Mouse (Mus musculus) limb, embryonic 14.5 days (tissue): Measurements from ENCODE around the gene Hoxb6. TPM values are rescaled to one million over a fixed set of nuclear protein-coding genes. Genes with fewer than 3 reads are reported as not detected.
A peak's percentile ranks its signal among the peaks of the same experiment; 100 is the strongest.

Experiments
- ATAC-seq: fragments of 200-750 bp; cut with Nextera tagmentation; 2 replicates; pipeline ENCODE4 v1.8.0; 2017; ENCODE audit warnings: low read depth, moderate number of reproducible peaks, moderate TSS enrichment; ENCODE audit not compliant: low FRiP score
- DNase-seq: peaks from one replicate; pipeline ENCODE4 v3.0.0-alpha.2; 2015; ENCODE audit warnings: low spot score
- H3K27ac ChIP-seq: fragments of 300-500 bp; sonication (generic); replicated peaks from 2 replicates; pipeline ENCODE4 v1.5.1; 2014; ENCODE audit warnings: low read depth, mild to moderate bottlenecking, low read length, moderate library complexity, mixed read lengths
- H3K27me3 ChIP-seq: fragments of 300-500 bp; sonication (generic); 2 replicates; pipeline ENCODE4 v1.6.1; 2014; ENCODE audit warnings: low read length, mixed read lengths; ENCODE audit not compliant: control insufficient read depth, insufficient read depth
- H3K36me3 ChIP-seq: fragments of 300-500 bp; sonication (generic); 2 replicates; pipeline ENCODE4 v1.6.1; 2014; ENCODE audit warnings: mild to moderate bottlenecking, low read length, moderate library complexity, mixed read lengths; ENCODE audit not compliant: control insufficient read depth, insufficient read depth
- H3K4me1 ChIP-seq: fragments of 300-500 bp; sonication (generic); 2 replicates; pipeline ENCODE4 v1.6.1; 2014; ENCODE audit warnings: antibody characterized with exemption, low read length, mixed read lengths; ENCODE audit not compliant: control insufficient read depth, insufficient read depth
- H3K4me2 ChIP-seq: fragments of 300-500 bp; sonication (generic); replicated peaks from 2 replicates; pipeline ENCODE4 v1.6.1; 2014; ENCODE audit warnings: low read depth, mild to moderate bottlenecking, low read length, moderate library complexity; ENCODE audit not compliant: severe bottlenecking
- H3K4me3 ChIP-seq: fragments of 300-500 bp; sonication (generic); replicated peaks from 2 replicates; pipeline ENCODE4 v1.5.1; 2014; ENCODE audit warnings: low read length
- H3K9ac ChIP-seq: fragments of 300-500 bp; sonication (generic); 2 replicates; pipeline ENCODE4 v1.6.1; 2014; ENCODE audit warnings: mild to moderate bottlenecking, low read depth, low read length, moderate library complexity; ENCODE audit not compliant: severe bottlenecking
- H3K9me3 ChIP-seq: fragments of 300-500 bp; sonication (generic); 2 replicates; pipeline ENCODE4 v1.6.1; 2016; ENCODE audit warnings: low read length; ENCODE audit not compliant: control insufficient read depth
- POLR2A ChIP-seq: fragments of 200-500 bp; IDR thresholded peaks from 2 replicates; pipeline ENCODE4 v1.8.0; 2012; ENCODE audit warnings: inconsistent platforms, mild to moderate bottlenecking, moderate library complexity, borderline replicate concordance; ENCODE audit not compliant: insufficient read depth, insufficient read length; ENCODE audit errors: extremely low read depth
- WGBS: fragments of 180-500 bp; shearing (Covaris S2); extraction: QIAGEN DNeasy Blood & Tissue Kit; methylation state at CpG from one replicate; pipeline ENCODE4 v1.1.7; 2014; 5-methylcytosine and 5-hydroxymethylcytosine counted together
- polyA plus RNA-seq, 2 experiments: library from polyadenylated mRNA; depleted of rRNA in 1 of 2; stranded (reverse) in 1 of 2; unstranded in 1 of 2; fragments of >200 nt; fragmentation: Nextera tagmentation in 1 of 2; extraction: Ambion mirVana in 1 of 2; gene quantifications; 2 replicates each; pipeline versions ENCODE4 v1.2.1 to v1.2.3; 2012 to 2014

Hoxb6 gene
- polyA plus RNA-seq, 2 experiments = 0.61 to 2.8 TPM

- no peak for TF ChIP-seq POLR2A
- no peak for DNase-seq
- no peak overlapping the region for H3K9ac ChIP-seq
- no peak overlapping the region for H3K27ac ChIP-seq
- H3K9me3 ChIP-seq = no peaks in the 10 kb centered on the region
- peaks cover 4% of the 10 kb centered on the region; the same call in 1 of the 2 replicates for H3K4me1 ChIP-seq
- no peak overlapping the region for H3K4me2 ChIP-seq
- 2% methylated on average over 18 of the region's 18 CpGs for WGBS
- H3K36me3 ChIP-seq = no peaks in the 10 kb centered on the region
- no peak overlapping the region for H3K4me3 ChIP-seq
- no peak for ATAC-seq
- peaks cover 98% of the 10 kb centered on the region for H3K27me3 ChIP-seq
Measured at GRCm38 (mm10) chr11:96281396-96281795, 10.9 kb upstream of the Hoxb6 start.

GRCm38 (mm10) chr11:96281855-96282570, 10.3 kb upstream of the Hoxb6 start, which contains the start of gene Hoxb8:
Gene Hoxb8, plus strand, starts transcription at chr11:96281905.
- Histone ChIP-seq H3K4me3 (no peak within 1 kb of the TSS), H3K9ac (no peak within 1 kb of the TSS), H3K27me3 (peaks cover 98% of the 10 kb centered on the region), H3K4me1 (peaks cover 4% of the 10 kb centered on the region; the same call in 1 of the 2 replicates), H3K4me2 (no peak within 1 kb of the TSS), H3K27ac (no peak within 1 kb of the TSS), H3K36me3 (no peaks in the 10 kb centered on the region), H3K9me3 (no peaks in the 10 kb centered on the region)
- no peak for ATAC-seq
- 1% methylated on average over 27 of the region's 27 CpGs for WGBS
- no peak for DNase-seq
- no peak for TF ChIP-seq POLR2A

DNA sequence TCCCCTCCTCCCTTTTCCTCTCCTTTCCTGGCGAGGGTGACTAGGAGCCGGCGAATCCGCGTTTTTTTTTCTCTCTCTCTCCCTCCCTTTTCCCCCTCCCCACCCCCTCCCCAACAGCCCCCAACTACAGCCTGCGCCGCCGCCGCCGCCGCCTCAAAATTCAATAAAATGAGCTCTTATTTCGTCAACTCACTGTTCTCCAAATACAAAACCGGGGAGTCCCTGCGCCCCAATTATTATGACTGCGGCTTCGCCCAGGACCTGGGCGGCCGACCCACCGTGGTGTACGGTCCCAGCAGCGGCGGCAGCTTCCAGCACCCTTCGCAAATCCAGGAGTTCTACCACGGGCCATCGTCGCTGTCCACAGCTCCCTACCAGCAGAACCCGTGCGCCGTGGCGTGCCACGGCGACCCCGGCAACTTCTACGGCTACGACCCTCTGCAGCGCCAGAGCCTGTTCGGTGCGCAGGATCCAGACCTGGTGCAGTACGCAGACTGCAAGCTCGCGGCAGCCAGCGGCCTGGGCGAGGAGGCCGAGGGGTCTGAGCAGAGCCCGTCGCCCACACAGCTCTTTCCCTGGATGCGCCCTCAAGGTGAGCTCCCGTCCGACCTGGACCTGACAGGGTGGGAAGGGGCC, 9.4 kb upstream of the Hoxb6 start:
- no peak for DNase-seq
- H3K27ac ChIP-seq = no peak overlapping the region

GRCm38 (mm10) chr11:96284041-96284749, 8.1 kb upstream of the Hoxb6 start:
- peak overlapping the region; percentile 36; the same call in 1 of the 2 replicates for H3K9ac ChIP-seq
- no peaks in the 10 kb centered on the region for H3K9me3 ChIP-seq
- DNase-seq = no peak
- no peak for TF ChIP-seq POLR2A
- WGBS = 2% methylated on average over 46 of the region's 49 CpGs
- H3K4me2 ChIP-seq = peak overlapping the region; percentile 41
- no peak for ATAC-seq
- no peak overlapping the region for H3K27ac ChIP-seq
- peaks cover 97% of the 10 kb centered on the region for H3K27me3 ChIP-seq
- H3K4me3 ChIP-seq = peak overlapping the region; percentile 25
- no peaks in the 10 kb centered on the region for H3K36me3 ChIP-seq
- H3K4me1 ChIP-seq = peaks cover 4% of the 10 kb centered on the region; the same call in 1 of the 2 replicates

More for the DNA sequence above, 9.4 kb upstream of the Hoxb6 start:
- H3K36me3 ChIP-seq = no peaks in the 10 kb centered on the region
- H3K4me3 ChIP-seq = peak overlapping the region; percentile 17
- under 1% methylated on average over 48 of the region's 49 CpGs for WGBS
- peaks cover 4% of the 10 kb centered on the region; the same call in 1 of the 2 replicates for H3K4me1 ChIP-seq
- no peak for TF ChIP-seq POLR2A
- H3K9ac ChIP-seq = no peak overlapping the region
- peaks cover 98% of the 10 kb centered on the region for H3K27me3 ChIP-seq
- ATAC-seq = no peak
- H3K9me3 ChIP-seq = no peaks in the 10 kb centered on the region
- H3K4me2 ChIP-seq = peak overlapping the region; percentile 18; the same call in 1 of the 2 replicates
